Mouse (Mus musculus): ENCODE data around the gene Trmu. TPM values are rescaled to one million over a fixed set of nuclear protein-coding genes. Genes with fewer than 3 reads are reported as not detected.
A peak's percentile ranks its signal among the peaks of the same experiment; 100 is the strongest.

The Trmu gene
- polyA plus RNA-seq (2014; fragmentation: Nextera tagmentation; extraction: Ambion mirVana): 28.4 and 38.3 TPM in 2 replicates

- H3K27ac ChIP-seq (ENCODE audit: low read depth, low read length): peak within 1 kb of the TSS; percentile 52; the same call in 1 of the 2 replicates
- WGBS: 1% methylated on average over 49 of the region's 50 CpGs
- no peaks in the 10 kb centered on the region for H3K27me3 ChIP-seq (ENCODE audit: control insufficient read depth, insufficient read depth, low read length)
- peak within 1 kb of the TSS; percentile 90 for H3K4me2 ChIP-seq (replicated peaks; ENCODE audit: low read depth, low read length)
- peaks cover 7% of the 10 kb centered on the region; the same call in 1 of the 2 replicates for H3K4me1 ChIP-seq (ENCODE audit: control insufficient read depth, insufficient read depth, low read length)
- no peaks in the 10 kb centered on the region for H3K9me3 ChIP-seq (ENCODE audit: control insufficient read depth, low read length)
- peak within 1 kb of the TSS; percentile 84 for H3K4me3 ChIP-seq (ENCODE audit: low read length)
- peak within 1 kb of the TSS; percentile 83 for H3K9ac ChIP-seq (ENCODE audit: low read depth, low read length)
- peaks cover 43% of the 10 kb centered on the region for H3K36me3 ChIP-seq (ENCODE audit: control insufficient read depth, insufficient read depth, low read length)
- peak; percentile 96 for ATAC-seq (ENCODE audit: low FRiP score, low TSS enrichment)
Measured at GRCm38 (mm10) chr15:85878848-85879497, at the start of gene Trmu. Gene Trmu (plus strand): TSS chr15:85879312.

DNA sequence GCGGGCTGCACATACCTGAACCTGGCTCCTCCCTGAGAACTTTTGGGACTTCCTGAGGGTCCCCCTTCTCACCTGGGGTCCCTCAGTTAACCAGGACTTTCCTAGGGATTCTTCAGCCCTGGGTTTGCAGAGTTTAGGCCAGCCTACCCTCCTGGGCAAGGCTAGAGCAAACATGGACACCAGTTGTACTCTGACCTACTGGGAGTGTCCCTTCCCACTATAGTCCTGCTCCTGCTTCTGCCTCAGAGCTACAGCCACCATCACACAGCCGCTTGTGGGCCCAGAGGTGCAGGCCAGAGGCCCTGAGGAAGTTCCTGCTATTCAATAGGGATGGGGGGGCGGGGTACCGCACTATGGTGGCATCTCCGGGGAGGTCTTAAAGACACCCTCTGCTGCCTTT, 49.6 kb upstream of the Trmu start:
- WGBS: 74% methylated on average over 5 of the region's 5 CpGs
- no peaks in the 10 kb centered on the region for H3K9me3 ChIP-seq (ENCODE audit: control insufficient read depth, low read length)
- no peak for ATAC-seq (ENCODE audit: low FRiP score, low TSS enrichment)
- no peaks in the 10 kb centered on the region for H3K27me3 ChIP-seq (ENCODE audit: control insufficient read depth, insufficient read depth, low read length)
- no peak overlapping the region for H3K4me3 ChIP-seq (ENCODE audit: low read length)
- H3K27ac ChIP-seq (ENCODE audit: low read depth, low read length): no peak overlapping the region
- H3K9ac ChIP-seq (ENCODE audit: low read depth, low read length): no peak overlapping the region
- H3K4me1 ChIP-seq (ENCODE audit: control insufficient read depth, insufficient read depth, low read length): peaks cover 8% of the 10 kb centered on the region; the same call in 1 of the 2 replicates
- H3K4me2 ChIP-seq (replicated peaks; ENCODE audit: low read depth, low read length): no peak overlapping the region
- no peaks in the 10 kb centered on the region for H3K36me3 ChIP-seq (ENCODE audit: control insufficient read depth, insufficient read depth, low read length)

GRCm38 (mm10) chr15:85831954-85832590, 47.0 kb upstream of the Trmu start, which contains the start of gene Ttc38:
Gene Ttc38 (plus strand): TSS chr15:85832306.
- no peaks in the 10 kb centered on the region for H3K27me3 ChIP-seq (ENCODE audit: control insufficient read depth, insufficient read depth, low read length)
- H3K9ac ChIP-seq (ENCODE audit: low read depth, low read length): peak within 1 kb of the TSS; percentile 58; the same call in 1 of the 2 replicates
- no peaks in the 10 kb centered on the region for H3K36me3 ChIP-seq (ENCODE audit: control insufficient read depth, insufficient read depth, low read length)
- 1% methylated on average over 27 of the region's 27 CpGs for WGBS
- H3K9me3 ChIP-seq (ENCODE audit: control insufficient read depth, low read length): no peaks in the 10 kb centered on the region
- no peak within 1 kb of the TSS for H3K27ac ChIP-seq (ENCODE audit: low read depth, low read length)
- peak; percentile 88 for ATAC-seq (ENCODE audit: low FRiP score, low TSS enrichment)
- H3K4me2 ChIP-seq (replicated peaks; ENCODE audit: low read depth, low read length): peak within 1 kb of the TSS; percentile 68
- H3K4me3 ChIP-seq (ENCODE audit: low read length): peak within 1 kb of the TSS; percentile 65
- peaks cover 8% of the 10 kb centered on the region; the same call in 1 of the 2 replicates for H3K4me1 ChIP-seq (ENCODE audit: control insufficient read depth, insufficient read depth, low read length)

DNA sequence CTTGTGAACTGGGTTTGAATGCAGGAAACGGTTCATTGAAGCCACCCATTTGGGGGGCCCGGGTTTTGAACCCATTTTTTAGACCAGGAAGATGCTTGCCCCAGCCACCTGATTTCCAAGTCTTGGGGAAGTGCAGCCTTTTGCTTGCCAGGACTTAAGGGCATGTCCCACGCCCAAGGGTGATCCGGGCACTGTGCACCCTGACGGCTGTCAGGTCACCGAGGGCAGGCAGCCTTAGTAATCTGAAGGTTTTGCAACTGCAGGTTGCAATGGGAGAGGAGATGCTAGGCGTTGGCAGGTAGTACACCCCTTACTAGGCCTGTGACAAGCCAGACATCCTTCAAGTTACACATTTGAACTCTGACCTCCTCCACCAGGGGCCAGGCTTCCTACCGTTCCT, 46.5 kb upstream of the Trmu start:
- no peak for ATAC-seq (ENCODE audit: low FRiP score, low TSS enrichment)

DNA sequence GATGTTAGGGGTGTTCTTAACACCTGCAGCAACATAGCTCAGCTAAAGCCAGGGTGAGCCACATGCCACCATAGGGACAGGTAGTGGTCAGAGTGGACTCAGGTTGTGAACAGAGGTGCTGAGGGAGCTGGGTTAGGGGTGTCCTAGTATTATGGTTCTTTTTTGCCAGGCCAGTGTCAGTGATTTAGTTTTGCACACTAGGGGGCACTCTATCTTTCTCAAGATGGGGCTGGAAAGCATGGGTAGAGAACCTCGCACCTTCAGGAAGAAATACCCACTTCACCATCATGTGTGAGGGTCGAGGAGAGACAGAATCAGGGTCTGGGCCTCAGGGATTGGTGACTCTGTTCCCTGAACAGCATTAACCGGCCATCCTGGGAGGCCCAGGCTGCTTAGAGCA, 43.8 kb upstream of the Trmu start:
- H3K4me1 ChIP-seq (ENCODE audit: control insufficient read depth, insufficient read depth, low read length): peaks cover 8% of the 10 kb centered on the region; the same call in 1 of the 2 replicates
- no peak overlapping the region for H3K9ac ChIP-seq (ENCODE audit: low read depth, low read length)
- no peak for ATAC-seq (ENCODE audit: low FRiP score, low TSS enrichment)
- no peak overlapping the region for H3K4me2 ChIP-seq (replicated peaks; ENCODE audit: low read depth, low read length)
- H3K36me3 ChIP-seq (ENCODE audit: control insufficient read depth, insufficient read depth, low read length): no peaks in the 10 kb centered on the region
- no peaks in the 10 kb centered on the region for H3K27me3 ChIP-seq (ENCODE audit: control insufficient read depth, insufficient read depth, low read length)
- WGBS: 51% methylated on average over 3 of the region's 3 CpGs
- H3K4me3 ChIP-seq (ENCODE audit: low read length): no peak overlapping the region
- H3K9me3 ChIP-seq (ENCODE audit: control insufficient read depth, low read length): no peaks in the 10 kb centered on the region
- H3K27ac ChIP-seq (ENCODE audit: low read depth, low read length): no peak overlapping the region

More for the DNA sequence above, 46.5 kb upstream of the Trmu start:
- Histone ChIP-seq H3K27ac (ENCODE audit: low read depth, low read length) (no peak overlapping the region), H3K27me3 (ENCODE audit: control insufficient read depth, insufficient read depth, low read length) (no peaks in the 10 kb centered on the region), H3K4me3 (ENCODE audit: low read length) (peak overlapping the region; percentile 65), H3K4me1 (ENCODE audit: control insufficient read depth, insufficient read depth, low read length) (peaks cover 8% of the 10 kb centered on the region; the same call in 1 of the 2 replicates), H3K9ac (ENCODE audit: low read depth, low read length) (peak overlapping the region; percentile 58; the same call in 1 of the 2 replicates), H3K9me3 (ENCODE audit: control insufficient read depth, low read length) (no peaks in the 10 kb centered on the region), H3K4me2 (replicated peaks; ENCODE audit: low read depth, low read length) (peak overlapping the region; percentile 68), H3K36me3 (ENCODE audit: control insufficient read depth, insufficient read depth, low read length) (no peaks in the 10 kb centered on the region)
- WGBS: 39% methylated on average over 8 of the region's 8 CpGs

DNA sequence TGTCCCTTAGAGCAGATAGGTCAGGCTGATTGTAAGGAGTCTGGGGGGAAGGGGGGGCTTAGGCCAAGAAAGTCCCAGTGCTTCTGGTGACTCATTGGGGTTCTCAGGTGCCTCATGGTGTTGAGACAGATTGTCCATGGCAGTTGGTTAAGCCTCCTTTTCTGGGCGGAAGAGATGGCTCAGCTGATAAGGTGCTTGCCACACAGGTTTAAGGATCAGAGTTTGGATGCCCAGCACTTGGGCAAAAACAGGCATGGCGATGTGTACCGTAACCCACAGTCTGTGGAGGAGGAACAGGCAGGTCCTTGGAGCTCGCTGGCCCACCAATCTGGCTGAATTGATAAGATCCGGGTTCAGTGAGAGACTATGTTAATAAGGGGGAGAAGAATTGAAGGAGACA, 42.2 kb upstream of the Trmu start:
- H3K4me2 ChIP-seq (replicated peaks; ENCODE audit: low read depth, low read length): no peak overlapping the region
- no peak overlapping the region for H3K9ac ChIP-seq (ENCODE audit: low read depth, low read length)
- H3K4me3 ChIP-seq (ENCODE audit: low read length): no peak overlapping the region
- H3K27ac ChIP-seq (ENCODE audit: low read depth, low read length): no peak overlapping the region
- no peaks in the 10 kb centered on the region for H3K27me3 ChIP-seq (ENCODE audit: control insufficient read depth, insufficient read depth, low read length)
- peaks cover 5% of the 10 kb centered on the region; the same call in 1 of the 2 replicates for H3K4me1 ChIP-seq (ENCODE audit: control insufficient read depth, insufficient read depth, low read length)
- ATAC-seq (ENCODE audit: low FRiP score, low TSS enrichment): no peak
- WGBS: 90% methylated on average over 5 of the region's 5 CpGs
- no peaks in the 10 kb centered on the region for H3K36me3 ChIP-seq (ENCODE audit: control insufficient read depth, insufficient read depth, low read length)
- H3K9me3 ChIP-seq (ENCODE audit: control insufficient read depth, low read length): no peaks in the 10 kb centered on the region

DNA sequence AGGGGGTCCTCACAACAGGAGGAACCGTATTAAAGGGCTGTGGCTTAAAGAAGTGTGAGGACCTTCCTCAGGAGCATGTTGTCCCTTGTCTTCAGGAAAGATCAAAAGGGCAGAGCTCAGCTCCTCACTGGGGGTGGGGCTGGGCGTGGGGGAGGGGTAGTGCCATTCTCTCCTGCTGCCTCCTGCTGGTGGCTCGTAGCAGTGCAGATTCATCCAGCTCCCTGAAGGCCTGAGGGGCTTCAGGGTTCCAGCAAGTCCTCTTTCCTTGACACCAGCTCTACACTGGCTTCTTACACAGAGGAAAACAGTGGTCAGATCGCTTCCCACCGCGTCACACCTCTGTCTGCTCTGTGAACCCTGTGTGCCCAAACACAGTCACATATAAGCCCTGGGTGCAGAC, 38.1 kb upstream of the Trmu start:
- Histone ChIP-seq H3K36me3 (ENCODE audit: control insufficient read depth, insufficient read depth, low read length) (no peaks in the 10 kb centered on the region), H3K27ac (ENCODE audit: low read depth, low read length) (no peak overlapping the region), H3K4me3 (ENCODE audit: low read length) (no peak overlapping the region), H3K4me2 (replicated peaks; ENCODE audit: low read depth, low read length) (no peak overlapping the region), H3K4me1 (ENCODE audit: control insufficient read depth, insufficient read depth, low read length) (no peaks in the 10 kb centered on the region), H3K27me3 (ENCODE audit: control insufficient read depth, insufficient read depth, low read length) (no peaks in the 10 kb centered on the region), H3K9me3 (ENCODE audit: control insufficient read depth, low read length) (no peaks in the 10 kb centered on the region), H3K9ac (ENCODE audit: low read depth, low read length) (no peak overlapping the region)
- ATAC-seq (ENCODE audit: low FRiP score, low TSS enrichment): no peak
- 40% methylated on average over 6 of the region's 6 CpGs for WGBS

DNA sequence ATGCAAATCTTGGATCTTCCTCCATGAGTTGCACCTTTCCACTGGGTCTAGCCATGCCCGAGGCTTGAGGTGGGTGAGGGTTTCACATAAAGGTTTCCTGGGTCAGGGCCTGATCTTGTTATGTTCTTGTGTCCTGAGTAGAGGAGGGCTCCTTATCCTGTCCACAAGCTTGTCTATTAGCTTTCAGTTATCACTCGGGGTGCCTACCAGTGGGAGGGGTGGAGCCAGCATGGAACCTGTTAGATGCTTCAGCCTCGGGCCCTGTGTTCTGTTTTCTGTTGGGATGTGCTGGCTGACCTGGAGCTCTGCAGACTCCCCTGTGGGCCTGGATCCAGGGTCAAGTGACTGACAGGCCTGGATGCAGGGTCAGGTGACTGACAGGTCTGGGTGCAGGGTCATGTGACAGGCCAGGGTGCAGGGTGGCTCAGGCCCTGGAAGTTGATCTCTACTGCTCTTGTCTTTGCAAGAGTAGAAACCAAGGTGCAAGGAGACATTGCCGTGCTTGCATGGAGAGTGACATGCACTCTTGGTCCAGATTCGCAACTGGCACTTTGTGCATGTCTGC, 37.2 kb upstream of the Trmu start:
- H3K27ac ChIP-seq (ENCODE audit: low read depth, low read length): no peak overlapping the region

GRCm38 (mm10) chr15:85845071-85845470, 34.0 kb upstream of the Trmu start:
- Histone ChIP-seq H3K27ac (ENCODE audit: low read depth, low read length) (no peak overlapping the region), H3K4me1 (ENCODE audit: control insufficient read depth, insufficient read depth, low read length) (no peaks in the 10 kb centered on the region), H3K36me3 (ENCODE audit: control insufficient read depth, insufficient read depth, low read length) (no peaks in the 10 kb centered on the region), H3K9me3 (ENCODE audit: control insufficient read depth, low read length) (no peaks in the 10 kb centered on the region), H3K4me3 (ENCODE audit: low read length) (no peak overlapping the region), H3K27me3 (ENCODE audit: control insufficient read depth, insufficient read depth, low read length) (no peaks in the 10 kb centered on the region), H3K4me2 (replicated peaks; ENCODE audit: low read depth, low read length) (no peak overlapping the region), H3K9ac (ENCODE audit: low read depth, low read length) (no peak overlapping the region)
- ATAC-seq (ENCODE audit: low FRiP score, low TSS enrichment): no peak

More for the DNA sequence above, 37.2 kb upstream of the Trmu start:
- WGBS: 89% methylated on average over 5 of the region's 5 CpGs
- Histone ChIP-seq H3K36me3 (ENCODE audit: control insufficient read depth, insufficient read depth, low read length) (no peaks in the 10 kb centered on the region), H3K4me2 (replicated peaks; ENCODE audit: low read depth, low read length) (no peak overlapping the region), H3K27me3 (ENCODE audit: control insufficient read depth, insufficient read depth, low read length) (no peaks in the 10 kb centered on the region), H3K4me3 (ENCODE audit: low read length) (no peak overlapping the region), H3K9ac (ENCODE audit: low read depth, low read length) (no peak overlapping the region), H3K9me3 (ENCODE audit: control insufficient read depth, low read length) (no peaks in the 10 kb centered on the region), H3K4me1 (ENCODE audit: control insufficient read depth, insufficient read depth, low read length) (no peaks in the 10 kb centered on the region)
- no peak for ATAC-seq (ENCODE audit: low FRiP score, low TSS enrichment)

All from kidney, embryonic 14.5 days (tissue).